Mouse (Mus musculus) cerebellum, adult (tissue): Measurements from ENCODE around the gene Asic2.
"Not testable (repeated sequence)": the region's sequence is repeated elsewhere in the genome, so short reads cannot be mapped to it uniquely, and the experiment has no call there.

Experiments
- ATAC-seq: cut with Nextera tagmentation; 2 replicates; pipeline ENCODE4 v1.9.2; 2017; ENCODE audit warnings: mild to moderate bottlenecking, moderate library complexity, mixed read lengths; ENCODE audit not compliant: insufficient number of reproducible peaks, low FRiP score, low TSS enrichment

Gene Asic2

DNA sequence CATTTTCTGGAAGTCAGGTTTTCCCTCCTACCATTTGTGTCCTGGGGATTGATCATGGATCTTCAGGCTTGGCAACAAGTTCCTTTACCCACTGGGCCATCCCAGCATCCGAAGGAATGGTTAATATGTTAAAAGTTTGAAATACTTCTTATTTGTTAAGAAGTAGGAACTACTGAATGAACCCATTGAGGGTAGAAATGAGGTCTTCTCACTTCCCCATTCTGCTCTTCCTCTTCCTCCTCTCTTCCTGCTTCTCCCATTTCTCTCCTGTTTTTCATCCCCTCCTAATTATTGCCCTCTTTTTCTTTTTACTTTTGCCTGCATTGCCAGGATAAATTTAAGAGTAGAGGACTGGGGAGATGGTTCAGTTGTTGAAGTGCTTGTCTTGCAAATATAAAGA is 696.8 kb downstream of the Asic2 start:
- no peak for ATAC-seq

DNA sequence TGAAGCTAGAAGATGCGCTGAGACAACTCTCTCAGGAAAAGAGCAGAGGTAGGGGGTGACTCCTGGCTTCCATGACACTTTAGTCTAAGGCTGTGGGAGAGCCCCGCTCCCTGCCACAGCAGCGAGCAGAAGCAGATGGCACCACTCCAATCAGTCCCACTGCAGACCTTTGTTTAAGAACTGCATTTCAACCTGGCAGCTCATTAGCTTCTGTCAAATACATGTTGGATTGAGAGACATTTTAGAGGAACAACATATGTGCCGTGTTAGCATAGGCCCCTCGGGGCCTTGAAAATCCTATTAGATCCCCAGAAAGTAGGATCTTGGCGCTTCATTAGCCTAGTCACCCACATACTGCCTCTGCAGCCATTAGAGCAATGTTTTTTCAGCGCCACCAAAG is 697.7 kb downstream of the Asic2 start:
- ATAC-seq, result no peak

DNA sequence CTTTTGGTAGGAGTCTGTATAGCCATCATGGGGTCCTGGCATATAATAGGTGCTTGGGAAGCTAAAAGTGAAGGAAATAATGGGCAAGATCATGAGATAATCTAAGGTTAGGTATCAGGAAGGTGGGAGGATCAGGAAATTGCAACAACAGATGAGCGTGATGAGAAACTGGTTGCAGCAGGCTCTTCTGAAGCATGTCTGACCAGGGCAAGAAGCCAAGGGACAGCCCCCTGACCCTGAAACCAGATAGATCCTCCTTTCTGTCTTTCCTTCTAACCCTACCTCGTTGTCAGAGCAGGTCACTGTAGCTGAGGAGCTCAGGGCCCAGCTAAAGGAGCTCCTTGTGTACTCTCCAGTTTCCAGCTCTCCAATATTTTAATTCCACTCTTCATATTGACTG is 704.5 kb downstream of the Asic2 start:
- no peak for ATAC-seq

DNA sequence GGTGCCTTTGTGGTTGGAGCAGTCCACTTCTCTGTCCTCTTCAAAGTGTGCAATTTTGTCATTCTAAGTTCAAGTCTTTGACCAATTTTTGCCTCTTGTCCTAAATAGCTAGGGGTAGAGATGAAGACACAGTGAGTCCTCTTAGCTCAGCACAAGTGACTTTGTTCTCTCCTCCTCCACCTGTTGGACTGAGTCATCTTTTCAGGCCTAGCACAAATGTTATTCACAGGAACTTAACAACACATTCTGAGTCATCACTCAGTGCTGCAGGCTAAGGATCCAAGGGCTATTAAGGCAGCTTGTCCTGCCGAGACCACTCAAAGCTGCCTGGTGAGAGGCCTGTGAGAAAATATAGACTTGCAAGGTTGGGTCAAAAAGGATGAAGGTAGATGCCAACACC is 705.1 kb downstream of the Asic2 start:
- no peak for ATAC-seq

DNA sequence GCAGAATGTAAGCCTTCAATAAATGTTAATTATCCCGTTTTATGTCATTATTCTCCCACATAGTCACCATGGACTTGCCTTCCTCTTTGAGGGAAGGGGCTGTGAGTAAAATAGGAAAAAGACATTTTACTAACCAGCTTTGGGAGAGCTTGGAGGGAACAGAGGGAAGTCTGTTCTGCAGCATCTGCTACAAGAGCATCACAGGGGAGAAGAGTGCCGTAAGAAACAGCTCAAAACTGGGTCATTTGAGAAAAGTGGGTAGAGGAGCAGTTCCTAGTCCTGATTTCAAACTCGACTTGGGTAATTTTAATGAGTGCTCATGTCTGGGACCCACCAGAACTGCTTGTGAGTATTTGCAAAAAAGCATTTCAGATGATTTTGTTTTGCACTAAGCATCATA is 707.0 kb downstream of the Asic2 start:
- ATAC-seq, result no peak

DNA sequence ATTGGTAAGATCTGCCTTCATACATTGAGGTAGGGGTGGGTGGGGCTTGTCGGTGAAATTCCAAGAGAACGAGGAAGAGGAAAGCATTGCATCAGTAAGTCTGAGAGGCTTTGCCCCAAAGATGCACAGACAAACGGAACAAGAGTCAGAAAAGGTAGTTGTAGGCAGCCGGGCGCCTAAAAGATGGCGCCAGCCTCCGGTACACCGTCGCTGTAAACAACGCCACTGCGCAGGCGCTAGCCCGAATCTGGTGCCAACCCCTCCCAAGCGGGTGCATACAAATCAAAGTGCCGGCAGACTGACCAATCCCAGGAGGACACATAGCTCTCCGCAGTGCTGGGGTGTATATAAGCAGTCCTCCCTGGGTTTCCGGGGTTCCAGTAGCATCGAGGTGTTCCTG is 727.1 kb downstream of the Asic2 start:
- not testable (repeated sequence) for ATAC-seq

DNA sequence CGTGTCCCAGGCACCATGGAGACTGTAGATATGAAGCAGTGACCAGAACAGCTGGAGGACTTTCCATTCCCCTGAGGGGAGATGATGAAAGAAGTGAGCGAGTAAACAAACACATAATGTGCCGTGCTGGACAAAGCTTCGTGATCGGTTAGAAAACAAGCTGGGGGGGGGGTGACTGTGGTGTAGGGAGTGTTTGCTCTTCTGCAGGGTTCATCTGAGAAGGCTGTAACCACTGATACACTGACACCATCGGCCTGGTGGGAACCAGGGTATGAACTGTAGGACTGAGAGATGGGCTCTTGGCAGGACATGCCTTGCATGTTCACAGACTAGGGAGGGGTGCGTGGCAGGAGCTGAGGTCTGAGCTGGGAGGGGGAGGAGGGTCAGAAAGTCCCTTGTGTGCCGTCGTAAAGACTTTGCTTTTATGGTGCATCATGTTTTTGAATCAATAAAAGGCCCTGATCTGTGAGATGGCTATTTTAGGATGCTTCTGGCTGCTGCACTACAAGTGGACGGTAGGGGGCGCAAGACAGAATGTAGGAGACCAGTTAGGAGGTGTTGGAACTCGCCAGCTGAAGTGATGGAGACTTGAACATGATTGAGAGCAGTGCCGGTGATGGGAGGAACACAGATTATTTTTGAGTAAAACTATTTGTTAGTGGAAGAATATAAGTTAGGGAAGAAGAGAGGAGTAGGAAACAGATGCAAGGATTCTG is 728.1 kb downstream of the Asic2 start:
- no peak for ATAC-seq

DNA sequence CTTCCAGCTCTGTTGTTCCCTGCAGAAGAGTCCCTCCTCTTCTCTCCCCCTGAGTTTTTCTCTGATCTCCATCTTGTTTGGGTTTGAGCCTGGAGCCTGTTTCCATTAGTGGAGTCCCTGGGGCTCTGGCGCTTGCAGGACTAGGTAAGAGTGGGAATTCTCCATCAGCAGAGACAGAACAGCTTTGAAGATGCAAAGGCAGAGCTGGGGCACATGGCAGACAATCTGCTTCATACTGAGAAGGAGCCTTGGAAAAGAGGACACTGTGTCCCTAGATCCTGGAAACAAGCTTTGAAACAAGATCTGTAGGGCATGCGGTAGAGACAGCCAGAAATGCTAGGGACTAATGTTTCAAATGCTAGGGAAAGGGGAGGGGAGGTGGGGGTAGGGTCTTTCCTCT is 729.2 kb downstream of the Asic2 start:
- no peak for ATAC-seq

DNA sequence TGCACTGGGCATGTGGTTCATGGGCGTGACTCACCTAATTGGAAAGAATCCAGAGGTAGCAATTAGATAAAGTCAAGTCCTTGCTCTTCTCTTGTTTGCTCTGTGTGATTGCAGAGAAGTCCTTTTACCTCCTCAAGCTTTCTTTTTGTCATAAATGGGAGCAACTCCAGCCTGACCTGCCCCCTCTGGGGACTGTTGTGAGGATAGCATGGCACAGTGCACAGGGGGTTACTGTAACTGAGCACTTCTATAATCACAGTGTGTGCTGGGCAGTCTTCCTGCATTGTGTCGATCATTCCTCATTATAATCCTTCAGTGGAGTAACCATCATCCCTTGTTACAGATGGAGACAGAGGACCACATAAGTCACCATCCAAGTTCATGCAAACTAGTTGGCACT is 732.2 kb downstream of the Asic2 start:
- ATAC-seq, result no peak

DNA sequence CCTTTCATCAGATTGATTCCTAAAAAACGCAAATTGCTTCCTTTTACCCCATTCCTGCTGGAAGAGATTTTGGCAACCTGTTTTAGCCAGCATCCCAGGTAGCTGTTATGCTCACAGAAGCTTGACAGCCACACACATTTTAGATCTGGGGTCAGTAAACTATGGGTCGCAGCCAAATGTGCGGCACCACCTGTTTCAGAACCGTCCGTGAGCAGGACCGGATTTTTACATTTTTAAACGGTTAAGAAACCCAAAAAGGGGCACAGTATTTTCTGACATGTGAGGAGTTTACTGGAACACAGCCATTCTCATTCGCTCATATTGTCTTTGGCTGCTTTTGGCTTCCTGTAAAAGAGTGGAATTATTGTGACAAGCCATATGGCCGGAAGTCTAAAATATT is 744.9 kb downstream of the Asic2 start:
- ATAC-seq, result 0 out of 2 replicates have a peak, but pooled peaks have one; percentile 8

DNA sequence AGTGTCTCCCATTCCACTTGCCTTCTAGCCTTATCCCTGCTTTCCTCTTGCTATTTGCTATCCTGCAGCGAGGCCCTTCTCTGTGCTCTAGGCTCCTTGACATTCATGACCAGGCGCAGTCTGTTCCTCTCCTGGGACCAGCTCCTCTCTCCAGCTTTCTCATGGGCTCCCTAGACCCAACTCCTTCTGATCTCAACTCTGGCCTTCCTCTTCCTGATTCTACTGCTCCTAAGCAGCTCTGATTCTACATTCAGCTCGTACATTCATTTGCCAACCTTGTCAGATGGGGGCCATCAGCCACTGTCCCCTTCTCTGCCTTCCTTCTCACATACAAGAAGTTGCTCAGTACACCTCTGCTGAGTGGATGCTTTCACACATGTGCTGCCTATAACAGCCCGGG is 747.5 kb downstream of the Asic2 start:
- no peak for ATAC-seq

DNA sequence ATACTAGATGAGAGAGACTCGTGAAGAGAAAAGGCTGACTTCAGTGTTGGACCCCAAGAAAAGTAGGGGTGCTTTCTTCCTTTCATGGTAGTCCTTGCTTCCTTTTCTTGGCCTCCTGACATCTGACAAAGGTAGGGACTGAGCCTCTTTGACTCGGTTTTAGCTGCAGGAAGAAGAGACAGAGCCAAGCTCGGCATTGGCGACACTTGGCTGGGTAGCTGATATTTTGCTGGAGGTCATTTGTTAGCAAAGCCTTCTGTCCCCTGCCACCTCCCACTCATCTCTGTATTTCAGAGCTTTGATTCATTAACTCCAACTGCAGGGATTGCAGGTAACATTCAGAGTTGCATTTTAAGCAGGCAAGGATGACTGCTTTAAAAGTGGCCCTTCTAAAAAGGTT is 762.8 kb downstream of the Asic2 start:
- no peak for ATAC-seq

DNA sequence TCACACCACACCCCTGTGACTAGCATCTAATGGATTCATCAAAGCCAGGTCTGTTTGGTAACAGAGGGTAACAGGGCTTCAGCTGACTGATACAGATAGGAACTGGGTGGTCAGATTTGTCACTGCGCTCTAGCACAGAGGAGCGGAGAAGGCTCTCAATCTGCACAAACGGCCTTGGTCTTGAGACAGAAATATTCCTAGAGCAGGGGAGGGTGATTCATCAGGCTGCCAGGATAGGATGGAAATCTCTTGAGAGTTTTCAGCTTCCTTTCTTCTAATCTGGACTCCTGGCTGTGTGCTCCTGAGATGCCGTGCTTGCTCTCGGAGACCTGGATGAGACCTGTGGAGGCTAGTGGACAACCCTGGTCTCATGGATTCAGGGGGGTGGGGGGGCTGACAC is 765.7 kb downstream of the Asic2 start:
- no peak for ATAC-seq

DNA sequence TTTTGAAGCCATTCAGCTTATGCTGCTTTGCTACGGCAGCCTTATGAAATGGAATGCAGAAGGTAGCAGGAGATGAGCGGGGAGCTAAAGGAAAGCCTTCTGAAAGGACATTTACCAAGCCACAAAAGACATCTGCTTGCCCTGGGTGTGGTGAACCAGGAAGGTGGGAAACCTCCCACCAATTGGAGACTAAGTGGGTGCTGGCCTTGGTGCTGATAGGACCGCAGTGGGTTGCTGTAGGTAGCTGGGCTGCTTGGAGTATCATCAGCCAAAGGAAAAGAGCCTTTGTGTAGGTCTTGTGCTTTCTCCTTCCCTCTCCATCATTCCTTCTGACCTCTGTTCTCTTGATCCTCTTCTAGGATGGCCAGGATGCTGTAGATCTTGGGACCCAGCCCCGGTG is 774.4 kb downstream of the Asic2 start:
- no peak for ATAC-seq

DNA sequence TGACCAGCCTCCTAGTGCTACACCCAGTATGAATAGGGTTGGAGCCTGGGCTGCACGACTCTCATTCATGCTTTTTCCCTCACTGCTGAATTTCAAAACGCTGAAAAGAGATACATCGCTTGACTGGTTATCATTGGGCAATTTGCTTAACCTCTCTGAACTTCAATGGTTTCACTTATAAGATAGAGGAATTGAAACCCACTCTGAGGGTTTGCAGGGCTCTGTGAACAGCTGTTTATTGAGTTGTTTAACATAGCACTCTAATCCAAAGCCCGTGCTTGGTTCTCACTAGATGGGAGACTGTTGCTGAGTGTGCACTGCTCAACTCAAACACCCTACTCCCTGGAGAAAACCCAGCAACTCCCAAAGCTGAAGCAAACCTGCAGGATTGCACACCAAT is 776.1 kb downstream of the Asic2 start:
- ATAC-seq, result no peak

DNA sequence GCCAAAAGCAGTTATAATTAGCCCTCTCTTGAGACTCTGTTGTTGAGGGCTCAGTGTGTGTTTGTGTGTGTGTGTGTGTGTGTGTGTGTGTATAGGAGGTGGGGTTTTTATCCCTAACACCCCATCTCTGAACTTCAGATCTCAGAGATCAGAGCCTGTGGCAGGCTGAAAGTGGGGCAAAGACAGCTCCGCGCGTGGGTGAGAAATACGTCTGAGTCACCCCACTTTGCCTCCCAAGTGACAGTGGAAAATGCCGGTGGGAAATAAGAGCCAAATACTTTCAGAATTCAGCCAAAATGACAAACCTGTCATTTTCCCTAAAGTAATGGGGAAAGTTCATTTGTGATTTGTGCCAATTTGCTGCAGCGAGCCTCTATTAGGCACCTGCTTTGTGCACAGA is 779.2 kb downstream of the Asic2 start:
- no peak for ATAC-seq

DNA sequence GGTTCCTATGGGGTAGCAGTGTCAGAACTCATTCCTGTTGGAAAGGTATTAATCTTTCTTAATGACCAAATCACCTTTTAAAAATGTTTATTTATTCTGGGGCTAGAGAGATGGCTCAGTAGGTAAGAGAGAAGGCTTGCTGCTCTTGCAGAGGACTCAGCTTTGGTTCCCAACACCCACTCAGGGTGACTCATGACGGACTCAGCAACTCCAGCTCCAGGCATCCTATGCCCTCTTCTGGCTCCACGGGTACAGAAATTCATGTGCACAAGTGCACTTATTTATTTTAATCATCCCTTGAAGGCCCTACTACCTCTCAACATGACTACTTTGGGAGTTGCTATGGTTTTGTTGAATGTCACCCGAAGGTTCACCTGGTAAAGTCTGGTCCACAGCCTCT is 780.4 kb downstream of the Asic2 start:
- ATAC-seq, result no peak

DNA sequence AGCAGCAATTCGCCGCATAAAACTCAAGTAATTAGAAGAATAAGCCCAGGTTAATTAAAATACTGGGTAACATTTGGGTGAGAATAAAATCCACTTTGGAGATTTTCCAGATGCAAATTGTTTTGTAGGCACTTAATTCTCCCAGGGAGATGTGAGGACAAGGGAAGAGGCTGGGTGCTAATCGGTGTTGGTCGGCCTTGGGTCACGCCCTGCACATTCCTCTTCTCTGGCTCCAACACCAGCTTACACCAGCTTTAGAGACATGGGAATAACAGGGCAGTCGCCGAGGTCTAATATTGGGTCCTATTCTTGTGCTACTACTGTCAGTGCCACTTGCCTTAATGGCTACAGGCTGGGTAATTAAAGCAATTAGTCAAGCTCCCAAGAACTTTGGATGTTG is 783.5 kb downstream of the Asic2 start:
- no peak for ATAC-seq

DNA sequence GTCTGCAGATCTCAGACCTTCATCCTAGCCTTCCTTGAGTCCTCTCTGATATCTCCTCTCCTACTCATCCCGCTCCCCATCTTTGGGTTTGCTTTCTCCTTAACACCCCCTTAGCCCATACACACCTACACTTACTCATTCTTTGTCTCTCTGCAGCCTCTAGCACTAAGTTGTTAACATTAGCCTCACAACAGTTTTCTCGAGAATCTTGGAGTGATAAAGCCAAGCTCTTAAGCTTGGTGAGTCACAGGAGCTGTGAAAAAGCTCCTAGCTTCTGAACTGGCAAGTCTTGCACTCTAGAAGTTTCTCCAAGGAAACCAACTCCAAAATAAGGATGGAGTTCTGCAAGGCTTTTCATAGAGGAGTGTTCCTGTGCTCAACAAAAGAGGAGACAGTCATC is 803.4 kb downstream of the Asic2 start:
- ATAC-seq, result no peak

DNA sequence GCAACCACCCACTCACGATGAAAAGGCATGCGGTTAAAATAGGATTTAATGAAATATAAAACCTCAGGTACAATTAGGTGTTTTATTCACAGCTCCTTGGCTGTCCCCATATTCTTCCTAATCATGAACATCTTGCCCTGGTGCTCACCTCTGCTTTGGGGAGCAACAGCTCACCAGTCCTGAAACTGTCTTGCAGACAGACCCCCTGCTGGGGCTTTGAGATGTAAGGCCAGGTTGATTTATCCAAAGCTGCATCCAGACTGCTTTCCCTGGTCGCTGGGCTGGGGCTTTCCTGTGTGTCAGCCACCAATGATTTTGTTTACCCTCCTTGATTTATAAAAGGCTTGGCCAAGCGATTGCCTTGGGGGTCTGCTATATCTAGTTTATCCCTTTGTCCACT is 805.2 kb downstream of the Asic2 start:
- ATAC-seq, result no peak

DNA sequence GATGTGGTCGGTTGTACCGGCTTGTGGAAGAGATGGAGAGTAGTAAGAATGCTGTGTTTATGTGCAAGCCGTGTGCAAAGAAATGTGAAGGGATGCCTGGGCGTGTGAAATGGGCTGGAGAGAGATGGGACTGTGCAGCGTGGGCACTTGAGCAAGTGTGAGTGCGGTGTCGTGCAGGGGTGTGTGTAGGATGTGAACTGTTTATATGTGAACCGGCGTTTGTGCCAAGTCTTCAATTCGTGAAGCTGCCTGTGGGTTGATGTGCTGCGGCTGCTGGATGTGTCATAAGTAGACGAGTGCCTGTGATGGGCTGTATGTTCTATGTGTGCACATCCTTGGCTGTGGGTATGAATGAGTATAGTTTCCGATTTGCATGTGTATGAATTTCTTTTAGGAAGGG is 814.4 kb downstream of the Asic2 start:
- ATAC-seq, result no peak

DNA sequence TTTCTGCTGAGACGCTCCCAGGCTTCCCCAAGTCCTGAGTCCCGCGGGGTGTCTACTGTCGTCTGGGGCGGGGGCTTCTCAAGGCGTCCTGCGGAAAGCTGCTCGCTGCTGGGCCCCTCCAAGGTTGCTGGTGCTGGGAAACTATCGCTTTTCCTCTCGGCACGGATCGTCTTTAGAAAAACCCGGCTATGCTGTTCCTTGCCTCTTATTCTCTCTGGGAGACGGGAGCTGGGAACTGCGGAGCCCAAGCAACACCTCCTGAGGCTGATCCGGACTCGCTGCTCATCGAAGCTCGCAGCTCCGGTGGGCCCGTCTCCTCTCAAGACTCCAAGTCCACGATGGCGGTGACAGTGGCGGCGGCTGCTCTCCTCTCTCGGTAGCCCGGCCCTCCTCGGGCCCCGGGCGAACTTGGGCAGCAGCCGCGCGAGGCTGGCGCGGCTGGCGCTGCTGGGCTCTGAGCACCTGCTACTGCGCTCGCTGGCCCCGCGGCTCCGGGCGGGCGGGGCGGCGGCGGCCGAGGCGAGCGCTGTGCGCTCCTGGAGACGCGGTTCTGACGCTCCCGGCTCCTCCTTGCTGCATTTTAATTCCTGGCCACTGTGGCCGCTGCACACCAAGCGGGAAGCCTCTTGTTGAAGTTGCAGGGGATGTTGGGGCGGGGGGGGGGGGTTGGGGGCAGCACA is 815.0 kb downstream of the Asic2 start:
- ATAC-seq, result peak; percentile 54; the same call in 1 of the 2 replicates
